8 mouse cellular contexts compared by ENCODE assay signal in genomic region chr5:64810860-64811499, GRCm38 (mm10). TPM values are rescaled to one million over a fixed set of nuclear protein-coding genes. Genes with fewer than 3 reads are reported as not detected.
DNase-seq lines count a peak whose midpoint lies in the region; ATAC-seq lines count a peak whose summit lies in the region.

No protein-coding gene starts in this region.

- peak overlapping the region; percentile 97 for H3K27ac ChIP-seq in liver, embryonic 15.5 days (replicated peaks)
- peak overlapping the region; percentile 76 for H3K27ac ChIP-seq in neural tube, embryonic 13.5 days (replicated peaks)

- H3K4me2 ChIP-seq in liver, embryonic 15.5 days: peak overlapping the region; percentile 84
- H3K4me2 ChIP-seq in neural tube, embryonic 13.5 days: peak overlapping the region; percentile 36

- H3K4me1 ChIP-seq in erythroblast, embryonic 14.5 days (ENCODE audit: control insufficient read depth): peaks cover 98% of the 10 kb centered on the region
- peaks cover 98% of the 10 kb centered on the region for H3K4me1 ChIP-seq in liver, embryonic 15.5 days (replicated peaks)
- peaks cover 64% of the 10 kb centered on the region for H3K4me1 ChIP-seq in neural tube, embryonic 13.5 days (replicated peaks)

- ATAC-seq in liver, embryonic 15.5 days (ENCODE audit: insufficient read depth): peak; percentile 26
- peak; percentile 85 for ATAC-seq in neural tube, embryonic 13.5 days (ENCODE audit: low read depth)
- ATAC-seq in inflammation-experienced regulatory T-cells, adult 6 months: no peak

- H3K9ac ChIP-seq in liver, embryonic 15.5 days: peak overlapping the region; percentile 79
- H3K9ac ChIP-seq in neural tube, embryonic 13.5 days: peak overlapping the region; percentile 47; the same call in 1 of the 2 replicates

- no peaks in the 10 kb centered on the region for H3K27me3 ChIP-seq in erythroblast, embryonic 14.5 days (ENCODE audit: control insufficient read depth)
- no peaks in the 10 kb centered on the region for H3K27me3 ChIP-seq in liver, embryonic 15.5 days
- H3K27me3 ChIP-seq in neural tube, embryonic 13.5 days: no peaks in the 10 kb centered on the region

- DNase-seq in thymus, postnatal 0 days (ENCODE audit: low spot score): peak; percentile 22
- DNase-seq in thymus, adult 18-20 months: no peak
- DNase-seq in induced T-regulatory cell, adult 2 months (ENCODE audit: low read depth): peak; percentile 55
- no peak for DNase-seq in layer of hippocampus, adult 9-10 months (ENCODE audit: low spot score)

- no peaks in the 10 kb centered on the region for H3K9me3 ChIP-seq in erythroblast, embryonic 14.5 days (ENCODE audit: control insufficient read depth, low read length)
- no peaks in the 10 kb centered on the region for H3K9me3 ChIP-seq in liver, embryonic 15.5 days (replicated peaks)
- H3K9me3 ChIP-seq in neural tube, embryonic 13.5 days: no peaks in the 10 kb centered on the region

- peak overlapping the region; percentile 99 for H3K4me3 ChIP-seq in erythroblast, embryonic 14.5 days (replicated peaks)
- H3K4me3 ChIP-seq in liver, embryonic 15.5 days (replicated peaks): peak overlapping the region; percentile 95
- no peak overlapping the region for H3K4me3 ChIP-seq in neural tube, embryonic 13.5 days

- peaks cover 92% of the 10 kb centered on the region for H3K36me3 ChIP-seq in erythroblast, embryonic 14.5 days (ENCODE audit: control insufficient read depth)
- peaks cover 60% of the 10 kb centered on the region for H3K36me3 ChIP-seq in liver, embryonic 15.5 days (replicated peaks)
- H3K36me3 ChIP-seq in neural tube, embryonic 13.5 days: no peaks in the 10 kb centered on the region

- WGBS in liver, embryonic 15.5 days (ENCODE audit: insufficient replicate concordance): 7% methylated on average over 9 of the region's 9 CpGs
- 4% methylated on average over 9 of the region's 9 CpGs for WGBS in neural tube, embryonic 13.5 days

RNA-seq across cellular contexts. Expression of gene Klf3, which starts 7.8 kb away (rescaled TPM):
- 81.6 and 112 TPM in 2 replicates for polyA plus RNA-seq in thymus, postnatal 0 days (2015; fragmentation: Nextera tagmentation; extraction: Ambion mirVana)
- 79.3 and 88.0 TPM in 2 replicates for polyA plus RNA-seq in erythroblast, embryonic 14.5 days (2012)
- 104 and 107 TPM in 2 replicates for polyA plus RNA-seq in liver, embryonic 15.5 days (2015; fragmentation: Nextera tagmentation; extraction: Ambion mirVana)
- polyA plus RNA-seq in neural tube, embryonic 13.5 days (2015; fragmentation: Nextera tagmentation; extraction: Ambion mirVana): 23.8 and 25.3 TPM in 2 replicates
- polyA plus RNA-seq in inflammation-experienced regulatory T-cells, adult 6 months (2017; shearing (Covaris generic)): 10 to 100 TPM; 46.7 to 93.5 (median 83.6) TPM

Comparison
In these comparisons a context has a peak if more than half of its experiments do, and no peak if none do; other contexts are left out.
1. DNase-seq: peak in thymus, postnatal 0 days (single experiment) and induced T-regulatory cell, adult 2 months (single experiment); none in thymus, adult 18-20 months (0 of 2) and layer of hippocampus, adult 9-10 months (single experiment).